31 mouse cellular contexts compared by ENCODE assay signal in the genomic region with DNA sequence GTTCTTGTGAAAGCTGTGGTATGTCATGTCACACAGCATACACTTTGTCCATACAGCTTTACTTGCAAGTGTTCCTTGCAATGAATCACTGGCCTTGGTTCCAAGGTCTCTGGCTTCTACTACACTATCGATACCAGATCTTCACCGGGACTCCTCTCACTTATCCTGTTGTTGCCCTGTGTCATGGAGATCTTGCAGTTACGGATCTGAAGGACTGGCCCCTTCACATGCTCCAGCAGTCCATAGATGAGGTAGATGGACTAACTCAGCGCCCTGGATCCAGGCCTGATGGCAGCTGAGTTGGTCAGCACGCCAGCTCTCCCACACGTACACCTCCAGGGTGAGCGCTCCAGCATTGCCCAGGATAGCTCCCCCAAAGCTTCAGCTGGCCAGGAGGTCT. TPM values are rescaled to one million over a fixed set of nuclear protein-coding genes. Genes with fewer than 3 reads are reported as not detected.
"Had no signal": no experiment of that assay in that cellular context is flagged by ENCODE, and none has a peak within 500 bp of the region (broad histone marks: within the 10 kb centered on the region; RNA-seq: fewer than 3 reads in every experiment).

No protein-coding gene starts in this region.

- H3K4me1 ChIP-seq: liver, embryonic 13.5 days; midbrain, embryonic 12.5 days; neural tube, embryonic 13.5 days had no signal

- DNase-seq: kidney, postnatal 25 days; layer of hippocampus, adult 9-11 months; liver, embryonic 13.5 days; lung, adult 2 months; retina, postnatal 1 day; right cerebral cortex, postnatal 25 days; spleen, adult 18-20 months; thymus, adult 2 months; thymus, postnatal 14 days; thymus, postnatal 4 days had no signal

- H3K27ac ChIP-seq: kidney, postnatal 0 days; layer of hippocampus, adult 2 months; liver, embryonic 13.5 days; macrophage; midbrain, embryonic 12.5 days; neural tube, embryonic 13.5 days had no signal

- H3K9me3 ChIP-seq: liver, embryonic 13.5 days; midbrain, embryonic 12.5 days; neural tube, embryonic 13.5 days had no signal

- H3K9ac ChIP-seq: liver, embryonic 13.5 days; midbrain, embryonic 12.5 days; neural tube, embryonic 13.5 days had no signal

- H3K36me3 ChIP-seq: liver, embryonic 13.5 days; midbrain, embryonic 12.5 days; neural tube, embryonic 13.5 days had no signal

- H3K27me3 ChIP-seq: liver, embryonic 13.5 days; midbrain, embryonic 12.5 days; neural tube, embryonic 13.5 days had no signal

- ATAC-seq: midbrain, embryonic 16.5 days had no signal

- H3K4me3 ChIP-seq: layer of hippocampus, adult 2 months; liver, embryonic 13.5 days; midbrain, embryonic 12.5 days; myocyte; neural tube, embryonic 13.5 days had no signal

- H3K4me2 ChIP-seq: liver, embryonic 13.5 days; midbrain, embryonic 12.5 days; neural tube, embryonic 13.5 days had no signal

RNA-seq across cellular contexts. Expression of a gene that starts 42.5 kb away (rescaled TPM):
- total RNA-seq: layer of hippocampus, adult 2 months; layer of hippocampus, postnatal 25 days; left cerebral cortex, adult 18-20 months; left cerebral cortex, postnatal 25 days; liver, adult 2 months; megakaryocyte-erythroid progenitor cell, adult 5-6 weeks; monocyte, adult 5-6 weeks; neutrophil, adult 5-6 weeks had no signal
- polyA plus RNA-seq: kidney, embryonic 14.5 days; kidney, postnatal 0 days; large intestine, adult 2 months; limb, embryonic 11.5 days; limb, embryonic 14.5 days; liver, adult 2 months; liver, embryonic 13.5 days; liver, embryonic 16.5 days; lung, adult 2 months; lung, embryonic 16.5 days; macrophage; midbrain, embryonic 12.5 days; midbrain, embryonic 16.5 days; myocyte; neural tube, embryonic 13.5 days; stomach, embryonic 16.5 days; thymus, adult 2 months had no signal
